Mouse (Mus musculus): ENCODE results near the gene Ftcd.

The Ftcd gene

GRCm38 (mm10) chr10:76575374-76575773, at the start of gene Ftcd:
Gene Ftcd, plus strand, starts transcription at chr10:76575648.
- DNase-seq, result peak; percentile 56

GRCm38 (mm10) chr10:76530922-76531321, 44.5 kb upstream of the Ftcd start:
- DNase-seq, result no peak

DNA sequence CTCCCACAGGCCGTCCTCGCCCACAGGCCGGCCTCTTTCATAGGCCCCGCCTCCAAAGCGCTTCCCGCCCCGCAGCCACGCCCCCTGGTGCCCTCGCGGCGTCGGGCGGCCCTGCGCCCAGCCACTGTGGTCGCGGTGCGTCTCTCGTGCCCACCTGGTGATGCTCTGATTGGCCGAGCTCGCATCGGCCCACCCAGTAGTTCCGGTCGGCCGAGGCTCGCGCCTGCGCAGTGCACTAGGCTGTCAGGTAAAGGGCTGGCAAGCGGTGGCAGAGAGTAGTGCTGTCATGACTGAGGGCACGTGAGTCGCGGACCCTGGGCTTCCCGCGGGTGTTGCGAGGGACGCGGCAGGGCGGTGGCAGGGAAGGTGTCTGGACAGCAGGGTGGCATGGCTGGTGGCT, 44.1 kb upstream of the Ftcd start, which contains the start of gene Lss:
Gene Lss (plus strand): TSS at position 214 of the 400 bp plus-strand sequence.
- DNase-seq, result peak; percentile 95

- DNase-seq, result no peak
Measured at GRCm38 (mm10) chr10:76531828-76532227, 43.6 kb upstream of the Ftcd start.

- no peak for DNase-seq
Measured at GRCm38 (mm10) chr10:76535526-76535925, 39.9 kb upstream of the Ftcd start.

GRCm38 (mm10) chr10:76537619-76538018, 37.8 kb upstream of the Ftcd start:
- no peak for DNase-seq

GRCm38 (mm10) chr10:76541336-76542085, 33.9 kb upstream of the Ftcd start:
- DNase-seq, result no peak

DNA sequence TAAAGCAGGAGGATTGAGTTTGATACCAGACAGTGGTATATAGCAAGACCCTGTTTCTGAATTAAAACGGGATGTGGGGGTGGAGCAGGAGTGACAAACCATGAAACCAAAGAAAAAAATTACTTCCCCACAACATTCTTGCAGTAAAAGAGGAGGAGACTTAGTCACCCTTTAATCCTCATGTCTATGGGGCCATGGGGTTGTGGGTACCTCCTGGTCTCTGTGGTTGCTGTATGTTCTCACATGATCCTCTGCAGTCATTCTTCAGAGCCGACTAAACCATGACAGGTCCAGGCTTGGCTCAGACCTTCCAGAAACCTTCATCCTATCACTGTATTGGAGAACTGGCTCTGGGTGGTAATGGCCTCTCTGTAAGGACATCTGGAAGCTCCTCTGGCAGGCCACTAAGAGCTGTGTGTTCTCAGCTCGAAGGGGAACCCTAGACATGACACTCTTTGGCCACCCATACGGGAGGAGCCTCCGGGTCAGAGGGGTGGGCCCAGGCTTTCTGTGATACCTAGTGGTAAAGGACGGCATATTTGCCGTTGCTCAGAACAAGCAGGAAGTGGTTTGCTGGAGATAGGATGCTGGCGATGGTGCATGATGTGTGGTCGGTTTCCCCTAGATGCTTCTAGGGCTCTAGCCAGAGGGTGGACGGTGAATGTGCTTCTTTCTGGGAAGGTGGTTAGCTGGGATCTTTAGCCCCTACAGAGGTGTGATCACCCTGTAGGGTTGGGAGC, 32.6 kb upstream of the Ftcd start:
- no peak for DNase-seq

DNA sequence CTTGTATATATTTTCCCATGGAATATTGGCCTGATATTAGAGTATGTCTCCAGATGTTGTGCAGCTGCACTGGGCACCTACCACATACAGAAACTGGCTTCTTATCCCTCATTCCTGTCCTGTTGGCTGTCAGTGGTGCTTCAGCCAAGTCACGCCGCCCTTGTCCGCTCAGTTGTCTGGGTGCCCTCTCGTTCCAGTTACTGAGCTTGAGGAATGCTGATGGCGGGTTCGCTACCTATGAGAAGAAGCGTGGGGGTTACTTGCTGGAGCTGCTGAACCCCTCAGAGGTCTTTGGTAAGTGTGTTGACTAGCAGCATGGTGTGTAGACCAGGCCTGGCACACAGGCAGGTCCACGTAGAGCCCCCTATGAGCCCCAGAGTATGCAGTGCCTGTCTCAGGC, 28.9 kb upstream of the Ftcd start:
- peak; percentile 24 for DNase-seq

DNA sequence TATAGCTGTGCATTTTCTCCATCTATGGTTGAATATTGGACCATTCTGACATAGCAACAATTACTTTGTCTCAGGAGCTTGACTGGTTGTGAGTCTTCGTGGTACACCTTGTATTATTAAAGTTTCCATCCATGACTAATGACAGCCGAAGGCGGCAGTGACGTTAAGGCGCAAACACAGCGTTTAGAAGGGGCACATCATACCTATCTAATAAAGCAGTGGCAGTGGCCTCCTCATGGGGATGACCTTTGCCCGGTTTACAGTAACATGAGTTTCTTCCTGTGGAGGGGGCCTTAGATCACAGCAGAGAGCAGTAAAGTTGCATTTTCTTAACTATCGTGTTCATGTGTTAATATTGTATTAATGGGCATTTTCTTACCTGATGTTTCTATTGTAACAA, 27.2 kb upstream of the Ftcd start:
- no peak for DNase-seq

GRCm38 (mm10) chr10:76550458-76550857, 25.0 kb upstream of the Ftcd start:
- peak; percentile 16 for DNase-seq

GRCm38 (mm10) chr10:76551556-76551955, 23.9 kb upstream of the Ftcd start:
- no peak for DNase-seq

- DNase-seq, result no peak
Measured at GRCm38 (mm10) chr10:76554061-76554460, 21.4 kb upstream of the Ftcd start.

- DNase-seq, result no peak
Measured at GRCm38 (mm10) chr10:76561972-76562371, 13.5 kb upstream of the Ftcd start, which contains the start of gene Spatc1l. Gene Spatc1l, plus strand, starts transcription at chr10:76562272.

DNA sequence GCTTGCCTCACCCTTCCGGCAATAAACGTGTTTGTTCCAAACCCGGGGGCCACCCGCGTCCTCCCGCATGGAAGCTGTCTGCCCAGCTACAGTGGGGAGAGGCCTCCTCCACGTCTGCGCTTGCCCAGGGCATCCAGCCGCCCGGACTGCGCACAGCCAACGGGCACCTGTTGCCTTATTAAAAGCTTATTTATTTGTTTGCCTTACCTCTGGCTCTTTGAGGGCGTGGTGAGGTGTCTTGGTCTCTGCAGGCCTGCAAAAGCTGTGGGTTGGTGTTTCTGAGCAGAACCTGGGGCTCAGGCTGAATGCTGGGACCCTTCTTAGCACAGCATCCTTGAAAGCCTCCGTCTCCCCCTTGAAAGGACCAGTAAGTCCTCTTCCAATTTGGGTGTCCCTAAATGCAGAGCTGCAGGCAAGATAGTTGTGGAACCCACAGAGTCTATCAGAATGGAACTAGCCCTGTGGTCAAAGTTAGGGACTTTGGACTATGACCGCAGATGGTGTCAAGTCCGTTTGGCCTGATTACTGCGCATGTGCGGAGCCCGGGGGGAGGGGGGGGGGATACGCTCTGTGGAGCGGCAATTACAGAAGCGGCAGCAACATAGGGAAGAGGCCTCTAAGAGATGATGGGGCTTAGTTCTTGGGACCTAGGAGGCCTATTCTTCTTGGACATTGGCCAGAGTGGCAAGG, 5.3 kb upstream of the Ftcd start:
- DNase-seq, result peak; percentile 41

GRCm38 (mm10) chr10:76571070-76571469, 4.4 kb upstream of the Ftcd start:
- no peak for DNase-seq

- DNase-seq, result no peak
Measured at GRCm38 (mm10) chr10:76572151-76572550, 3.3 kb upstream of the Ftcd start.

DNA sequence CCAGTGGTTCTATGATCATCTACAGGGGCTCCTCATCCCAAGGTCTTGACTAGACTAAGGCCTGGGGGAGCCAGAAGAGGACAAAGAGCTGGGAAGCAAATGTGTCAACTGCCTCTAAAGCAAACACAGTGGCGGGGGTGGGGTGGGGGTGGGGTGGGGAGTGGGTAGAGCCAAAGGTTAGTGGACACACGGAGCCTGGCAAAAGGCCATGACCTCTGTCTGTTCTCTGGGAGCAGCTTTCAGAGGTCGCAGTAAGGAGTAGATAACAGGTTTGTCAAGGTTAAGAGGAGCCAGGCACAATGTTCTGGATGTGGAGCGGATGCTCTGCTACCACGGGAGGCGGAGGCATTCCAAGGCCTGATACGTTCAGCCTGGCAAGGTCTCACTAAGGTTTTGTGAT, 1.5 kb downstream of the Ftcd start:
- no peak for DNase-seq

DNA sequence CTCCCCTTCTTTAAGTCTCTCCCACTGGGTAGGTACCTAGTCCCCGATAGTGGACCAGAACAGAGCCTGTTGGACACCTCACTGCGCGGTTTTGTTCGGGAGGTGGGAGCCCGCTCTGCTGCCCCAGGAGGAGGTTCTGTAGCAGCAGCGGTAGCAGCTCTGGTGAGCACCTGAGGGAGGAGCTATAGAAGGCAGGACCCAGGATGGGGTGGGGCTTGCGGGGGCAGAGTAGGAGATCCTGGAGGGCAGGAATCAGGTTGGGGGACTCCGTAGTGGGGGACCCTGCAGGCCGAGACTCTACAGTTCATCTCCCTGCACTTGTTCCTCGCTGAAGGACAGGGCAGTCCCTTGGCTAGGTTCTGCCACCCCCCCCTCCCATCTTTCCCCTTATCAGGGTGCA, 8.7 kb downstream of the Ftcd start:
- DNase-seq, result no peak

DNA sequence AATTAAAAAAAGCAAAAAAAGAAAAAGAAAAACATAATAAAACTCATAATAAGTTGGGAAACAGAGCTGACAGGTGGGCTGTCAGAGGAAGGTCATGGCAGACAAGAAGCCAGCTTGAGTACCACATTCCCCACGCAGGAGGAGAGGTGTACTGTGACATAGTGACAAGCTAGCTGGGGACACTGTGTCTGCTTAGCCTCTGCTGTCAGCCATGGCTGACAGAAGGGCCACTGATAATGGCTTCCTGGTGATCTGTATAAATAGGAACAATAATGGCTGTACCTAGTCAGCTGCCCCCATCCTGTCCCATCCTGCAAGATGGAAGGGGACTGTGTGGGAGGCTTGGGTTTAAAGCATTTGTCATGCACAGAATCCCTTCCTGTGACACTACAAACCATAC, 10.7 kb downstream of the Ftcd start:
- DNase-seq, result no peak

DNA sequence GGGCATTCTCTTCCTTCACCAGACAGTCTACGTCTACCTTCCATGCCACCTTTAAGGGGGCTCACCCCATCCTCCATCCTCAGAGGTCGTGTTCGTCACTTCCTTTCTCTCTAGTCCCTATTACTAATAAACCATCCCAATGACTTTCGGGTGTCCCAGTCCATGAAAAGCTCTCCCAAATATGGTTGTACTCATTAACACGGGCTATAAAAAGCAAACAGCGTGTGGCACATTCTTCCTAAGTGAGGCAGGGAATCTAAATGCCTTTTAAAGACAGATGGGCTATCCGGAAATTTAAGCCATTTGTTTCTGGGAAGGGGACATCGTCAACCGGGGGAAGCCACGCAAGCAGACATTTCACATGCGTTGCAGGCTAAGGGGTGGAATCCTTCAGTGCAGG, 14.7 kb downstream of the Ftcd start:
- DNase-seq, result no peak

GRCm38 (mm10) chr10:76596338-76596737, 20.9 kb downstream of the Ftcd start:
- no peak for DNase-seq

DNA sequence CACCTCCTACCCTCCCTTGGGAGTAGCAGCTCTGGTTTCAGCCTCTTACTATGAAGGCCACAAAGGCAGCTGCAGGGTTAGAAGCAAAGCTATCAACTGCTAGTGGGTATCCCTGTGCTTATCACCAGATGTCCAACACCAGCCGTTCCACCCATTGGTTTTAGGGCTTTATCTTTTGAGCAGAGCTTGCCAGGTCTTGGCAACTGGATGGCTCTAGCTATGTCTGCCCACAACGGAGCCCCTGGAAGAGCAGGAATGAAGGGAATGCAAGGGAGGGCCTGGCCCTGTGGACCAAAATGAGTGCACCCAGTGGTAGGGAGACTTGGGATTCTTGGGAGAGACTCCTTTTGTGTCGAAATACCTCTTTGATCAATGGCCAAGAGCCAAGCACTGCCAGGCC, 27.2 kb downstream of the Ftcd start:
- no peak for DNase-seq

- DNase-seq, result no peak
Measured at GRCm38 (mm10) chr10:76612473-76612872, 37.0 kb downstream of the Ftcd start.

Measured in kidney, adult 18-20 months (tissue).